Mouse (Mus musculus) liver, embryonic 14.5 days (tissue): Measurements from ENCODE around the gene Rcbtb1. TPM values are rescaled to one million over a fixed set of nuclear protein-coding genes. Genes with fewer than 3 reads are reported as not detected.
"Not testable (repeated sequence)": the region's sequence is repeated elsewhere in the genome, so short reads cannot be mapped to it uniquely, and the experiment has no call there.

Experiments
- ATAC-seq: fragments of 200-750 bp; cut with Nextera tagmentation; 2 replicates; pipeline ENCODE4 v1.8.0; 2017; ENCODE audit warnings: moderate number of reproducible peaks, mild to moderate bottlenecking, moderate library complexity; ENCODE audit not compliant: insufficient read depth
- DNase-seq, 3 experiments: peaks; one replicate each; pipeline ENCODE4 v3.0.0-alpha.2; 2012 to 2013; ENCODE audit warnings: low read depth in 3 of 3, low spot score in 3 of 3
- H3K27ac ChIP-seq: fragments of 300-500 bp; sonication (generic); 2 replicates; pipeline ENCODE4 v1.5.1; 2014; ENCODE audit warnings: moderate library complexity, mild to moderate bottlenecking, control low read depth, inconsistent platforms
- H3K27me3 ChIP-seq: fragments of 300-500 bp; sonication (generic); 2 replicates; pipeline ENCODE4 v1.6.1; 2014; ENCODE audit warnings: mild to moderate bottlenecking, low read length, moderate library complexity; ENCODE audit not compliant: control insufficient read depth, insufficient read depth
- H3K36me3 ChIP-seq: fragments of 300-500 bp; sonication (generic); replicated peaks from 2 replicates; pipeline ENCODE4 v1.6.1; 2014; ENCODE audit warnings: low read depth; ENCODE audit not compliant: control insufficient read depth, insufficient read depth
- H3K4me1 ChIP-seq, 2 experiments: fragments of 200-500 bp in 1 of 2; fragments of 300-500 bp in 1 of 2; sonication (generic) in 1 of 2; replicated peaks; 2 replicates each; pipeline ENCODE4 v1.6.1; 2012 to 2014; ENCODE audit warnings: antibody characterized with exemption in 1 of 2, inconsistent platforms in 1 of 2, low read length in 1 of 2; ENCODE audit not compliant: control insufficient read depth in 2 of 2, insufficient read depth in 2 of 2
- H3K4me2 ChIP-seq: fragments of 300-500 bp; sonication (generic); 2 replicates; pipeline ENCODE4 v1.6.1; 2014; ENCODE audit warnings: low read depth, mild to moderate bottlenecking, control low read depth, moderate library complexity
- H3K4me3 ChIP-seq, 2 experiments: fragments of 200-500 bp in 1 of 2; fragments of 300-500 bp in 1 of 2; sonication (generic) in 1 of 2; 2 replicates each; pipeline ENCODE4 v1.5.1; 2012 to 2014; ENCODE audit warnings: low read depth in 2 of 2, low read length in 2 of 2, mild to moderate bottlenecking in 2 of 2, control low read depth in 1 of 2, inconsistent platforms in 1 of 2, moderate library complexity in 1 of 2; ENCODE audit not compliant: insufficient read depth in 1 of 2
- H3K9ac ChIP-seq: fragments of 300-500 bp; sonication (generic); replicated peaks from 2 replicates; pipeline ENCODE4 v1.6.1; 2014; ENCODE audit warnings: mild to moderate bottlenecking, control low read depth, moderate library complexity
- H3K9me3 ChIP-seq: fragments of 300-500 bp; sonication (generic); 2 replicates; pipeline ENCODE4 v1.6.1; 2016; ENCODE audit warnings: low read length, mixed read lengths; ENCODE audit not compliant: control insufficient read depth
- CTCF ChIP-seq: IDR thresholded peaks from 2 replicates; pipeline ENCODE4 v1.5.1; 2016; ENCODE audit warnings: antibody characterized with exemption, low read depth, control low read depth
- EP300 ChIP-seq: IDR thresholded peaks from 2 replicates; pipeline ENCODE4 v1.6.1; 2016; ENCODE audit warnings: antibody characterized with exemption, low read depth
- WGBS: fragments of 180-500 bp; shearing (Covaris S2); extraction: QIAGEN DNeasy Blood & Tissue Kit; methylation state at CpG from one replicate; pipeline ENCODE4 v1.1.7; 2014; ENCODE audit not compliant: insufficient replicate concordance; 5-methylcytosine and 5-hydroxymethylcytosine counted together
- polyA plus RNA-seq, 2 experiments: library from polyadenylated mRNA; depleted of rRNA in 1 of 2; stranded (reverse) in 1 of 2; unstranded in 1 of 2; fragments of >200 nt; fragmentation: Nextera tagmentation in 1 of 2; extraction: Ambion mirVana in 1 of 2; gene quantifications; 2 replicates each; pipeline versions ENCODE4 v1.2.1 to v1.2.3; 2012 to 2014

The Rcbtb1 gene
- polyA plus RNA-seq, 2 experiments = 11.2 to 13.5 TPM

DNA sequence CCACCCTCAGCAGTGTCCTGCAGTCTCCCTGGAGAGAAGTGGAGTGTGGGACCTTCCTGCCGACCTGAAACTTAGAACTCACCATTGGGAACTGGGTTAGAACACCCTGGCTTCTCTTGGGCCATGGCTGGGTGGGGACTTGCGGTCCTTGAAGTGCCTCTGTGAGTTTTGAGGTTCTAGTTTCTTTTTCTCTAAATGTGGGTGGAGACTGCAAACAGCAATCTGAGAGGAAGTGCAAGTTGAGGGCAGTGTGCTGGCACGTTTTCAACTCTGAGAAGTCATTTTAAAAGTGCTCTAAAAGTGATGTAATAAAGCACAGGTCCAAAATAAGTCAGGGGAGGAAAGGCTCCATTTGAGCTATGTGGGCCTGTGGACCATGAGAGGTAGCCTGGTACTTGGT is 59.0 kb downstream of the Rcbtb1 start, which contains the start of gene Gm6904:
TSS of gene Gm6904 (minus strand) at position 161 of the 400 bp plus-strand sequence.
- Histone ChIP-seq H3K4me1 (no peaks in the 10 kb centered on the region), H3K9me3 (no peaks in the 10 kb centered on the region), H3K4me2 (no peak within 1 kb of the TSS), H3K4me3 (no peak within 1 kb of the TSS), H3K27ac (no peak within 1 kb of the TSS), H3K9ac (no peak within 1 kb of the TSS), H3K27me3 (no peaks in the 10 kb centered on the region), H3K36me3 (no peaks in the 10 kb centered on the region)
- 41% methylated on average over 3 of the region's 3 CpGs for WGBS
- no peak for DNase-seq
- ATAC-seq = no peak
- TF ChIP-seq CTCF = no peak
- no peak for TF ChIP-seq EP300

DNA sequence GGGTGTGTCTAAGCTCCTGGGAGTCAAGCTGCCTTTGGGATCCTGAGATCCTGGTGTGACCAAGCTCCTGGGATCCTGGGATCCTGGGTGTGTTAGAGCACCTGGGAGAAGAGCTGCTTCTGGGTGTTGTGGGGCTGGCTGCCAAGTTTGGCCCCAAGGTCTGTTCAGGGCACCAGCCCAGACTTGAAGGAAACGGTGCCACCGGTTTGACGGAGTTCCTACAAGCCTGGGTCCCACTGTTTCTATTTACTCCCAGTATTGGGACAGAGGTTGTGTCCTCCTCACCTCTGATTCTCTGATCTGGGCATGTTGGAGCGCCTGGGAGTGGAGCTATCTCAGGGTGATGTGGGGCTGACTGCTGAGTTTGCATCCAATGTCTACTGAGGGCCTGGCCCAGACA is 74.0 kb downstream of the Rcbtb1 start:
- not testable (repeated sequence) for H3K27me3 ChIP-seq, H3K27ac ChIP-seq, H3K4me1 ChIP-seq, H3K4me2 ChIP-seq, H3K36me3 ChIP-seq, ATAC-seq, H3K4me3 ChIP-seq, DNase-seq, H3K9me3 ChIP-seq, H3K9ac ChIP-seq
- 72% methylated on average over 4 of the region's 4 CpGs for WGBS

Other genes with a start within 250 kb of the Rcbtb1 start
- gene 1700129C05Rik, start 58.3 kb upstream of the Rcbtb1 start, polyA plus RNA-seq (2012; rRNA removed) = not detected in 2 replicates
- gene 1700129C05Rik, start 58.3 kb upstream of the Rcbtb1 start, polyA plus RNA-seq (2014; fragmentation: Nextera tagmentation; extraction: Ambion mirVana) = not detected in 2 replicates
- gene Gm5142, start 22.5 kb upstream of the Rcbtb1 start, polyA plus RNA-seq (2012; rRNA removed) = not detected in 2 replicates
- gene Gm5142, start 22.5 kb upstream of the Rcbtb1 start, polyA plus RNA-seq (2014; fragmentation: Nextera tagmentation; extraction: Ambion mirVana) = not detected in 2 replicates
- gene Gm6904, start 59.0 kb downstream of the Rcbtb1 start, polyA plus RNA-seq (2012; rRNA removed) = not detected in 2 replicates
- gene Gm6904, start 59.0 kb downstream of the Rcbtb1 start, polyA plus RNA-seq (2014; fragmentation: Nextera tagmentation; extraction: Ambion mirVana) = not detected in 2 replicates
- gene Phf11a, start 96.3 kb downstream of the Rcbtb1 start, polyA plus RNA-seq (2012; rRNA removed) = 0.12 TPM in 1 of 2 replicates, not detected in the other
- 0.34 TPM in 1 of 2 replicates, not detected in the other for gene Phf11a, start 96.3 kb downstream of the Rcbtb1 start, polyA plus RNA-seq (2014; fragmentation: Nextera tagmentation; extraction: Ambion mirVana)
- gene Phf11b, start 140.1 kb downstream of the Rcbtb1 start, polyA plus RNA-seq (2012; rRNA removed) = 0.18 and 0.45 TPM in 2 replicates
- gene Phf11b, start 140.1 kb downstream of the Rcbtb1 start, polyA plus RNA-seq (2014; fragmentation: Nextera tagmentation; extraction: Ambion mirVana) = 1.0 and 1.1 TPM in 2 replicates
- gene Phf11d, start 164.3 kb downstream of the Rcbtb1 start, polyA plus RNA-seq (2012; rRNA removed) = 0.51 and 0.64 TPM in 2 replicates
- 1.3 and 1.5 TPM in 2 replicates for gene Phf11d, start 164.3 kb downstream of the Rcbtb1 start, polyA plus RNA-seq (2014; fragmentation: Nextera tagmentation; extraction: Ambion mirVana)
- 0.60 and 0.78 TPM in 2 replicates for gene Phf11c, start 194.2 kb downstream of the Rcbtb1 start, polyA plus RNA-seq (2012; rRNA removed)
- 0.29 and 0.51 TPM in 2 replicates for gene Phf11c, start 194.2 kb downstream of the Rcbtb1 start, polyA plus RNA-seq (2014; fragmentation: Nextera tagmentation; extraction: Ambion mirVana)
- gene Setdb2, start 239.7 kb downstream of the Rcbtb1 start, polyA plus RNA-seq (2012; rRNA removed) = 4.0 and 5.2 TPM in 2 replicates
- 6.9 and 8.4 TPM in 2 replicates for gene Setdb2, start 239.7 kb downstream of the Rcbtb1 start, polyA plus RNA-seq (2014; fragmentation: Nextera tagmentation; extraction: Ambion mirVana)
- 4.9 and 8.4 TPM in 2 replicates for gene Cab39l, start 239.8 kb downstream of the Rcbtb1 start, polyA plus RNA-seq (2012; rRNA removed)
- gene Cab39l, start 239.8 kb downstream of the Rcbtb1 start, polyA plus RNA-seq (2014; fragmentation: Nextera tagmentation; extraction: Ambion mirVana) = 29.8 and 30.0 TPM in 2 replicates